Mouse (Mus musculus): ENCODE data around the gene Llgl1. TPM values are rescaled to one million over a fixed set of nuclear protein-coding genes. Genes with fewer than 3 reads are reported as not detected.

Llgl1 gene
- polyA plus RNA-seq, 1 experiment = 17.5 TPM

DNA sequence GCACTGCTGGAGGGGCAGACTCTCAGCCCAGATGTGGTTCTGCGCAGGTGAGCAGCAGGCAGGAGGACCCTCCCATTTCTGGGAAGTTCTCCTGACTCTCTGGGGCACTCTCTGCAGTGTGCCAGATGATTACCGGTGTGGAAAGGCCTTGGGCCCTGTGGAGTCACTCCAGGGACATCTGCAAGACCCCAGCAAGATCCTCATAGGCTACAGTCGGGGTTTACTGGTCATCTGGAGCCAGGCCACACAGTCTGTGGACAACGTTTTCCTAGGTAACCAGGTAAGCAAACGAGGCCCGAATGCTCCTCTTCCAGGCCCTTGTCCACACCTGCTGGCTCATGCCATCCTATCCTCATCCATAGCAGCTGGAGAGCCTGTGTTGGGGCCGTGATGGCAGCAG, 6.6 kb downstream of the Llgl1 start:
- H3K27ac ChIP-seq (ENCODE audit: insufficient read depth, low read depth, low read length) = no peak overlapping the region
- TF ChIP-seq CTCF (IDR thresholded peaks at IDR 0.05; ENCODE audit: low read depth, low read length) = no peak
- no peak for TF ChIP-seq POLR2A (IDR thresholded peaks at IDR 0.05; ENCODE audit: borderline replicate concordance, low read depth, low read length)
- H3K4me3 ChIP-seq (ENCODE audit: insufficient read depth, low read length) = no peak overlapping the region
- H3K4me1 ChIP-seq (ENCODE audit: control insufficient read depth, insufficient read depth, low read length) = peaks cover 19% of the 10 kb centered on the region

DNA sequence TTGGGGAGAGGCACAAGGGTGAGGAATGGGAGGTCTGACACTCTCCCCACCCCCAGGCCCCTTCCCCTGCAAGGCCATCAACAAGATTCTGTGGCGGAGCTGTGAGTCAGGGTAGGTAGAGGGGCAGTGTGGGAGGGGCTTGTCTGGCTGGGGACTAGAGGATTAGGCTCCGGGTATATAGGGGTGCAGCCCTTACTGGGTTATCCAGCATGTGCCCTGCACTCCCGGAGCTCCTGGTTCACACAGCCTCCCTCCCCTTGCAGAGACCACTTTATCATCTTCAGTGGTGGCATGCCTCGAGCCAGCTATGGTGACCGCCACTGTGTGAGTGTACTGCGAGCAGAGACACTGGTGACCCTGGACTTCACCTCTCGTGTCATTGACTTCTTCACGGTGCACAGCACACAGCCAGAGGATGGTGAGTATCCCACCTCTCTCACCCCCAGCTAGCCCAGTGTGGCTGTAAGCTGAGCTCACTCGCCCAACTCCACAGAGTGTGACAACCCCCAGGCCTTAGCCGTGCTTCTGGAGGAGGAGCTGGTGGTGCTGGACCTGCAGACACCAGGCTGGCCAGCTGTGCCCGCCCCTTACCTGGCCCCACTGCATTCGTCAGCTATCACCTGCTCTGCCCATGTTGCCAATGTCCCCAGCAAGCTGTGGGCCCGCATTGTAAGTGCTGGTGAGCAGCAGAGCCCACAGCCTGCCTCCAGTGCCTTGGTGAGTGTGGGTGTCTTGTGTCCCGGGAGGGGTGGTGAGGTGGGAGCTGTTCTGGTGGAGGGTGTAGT, 7.4 kb downstream of the Llgl1 start:
- TF ChIP-seq POLR2A (IDR thresholded peaks at IDR 0.05; ENCODE audit: borderline replicate concordance, low read depth, low read length) (no peak), CTCF (IDR thresholded peaks at IDR 0.05; ENCODE audit: low read depth, low read length) (no peak)
- H3K27ac ChIP-seq (ENCODE audit: insufficient read depth, low read depth, low read length) = peak overlapping the region; percentile 11; the same call in 1 of the 2 replicates

DNA sequence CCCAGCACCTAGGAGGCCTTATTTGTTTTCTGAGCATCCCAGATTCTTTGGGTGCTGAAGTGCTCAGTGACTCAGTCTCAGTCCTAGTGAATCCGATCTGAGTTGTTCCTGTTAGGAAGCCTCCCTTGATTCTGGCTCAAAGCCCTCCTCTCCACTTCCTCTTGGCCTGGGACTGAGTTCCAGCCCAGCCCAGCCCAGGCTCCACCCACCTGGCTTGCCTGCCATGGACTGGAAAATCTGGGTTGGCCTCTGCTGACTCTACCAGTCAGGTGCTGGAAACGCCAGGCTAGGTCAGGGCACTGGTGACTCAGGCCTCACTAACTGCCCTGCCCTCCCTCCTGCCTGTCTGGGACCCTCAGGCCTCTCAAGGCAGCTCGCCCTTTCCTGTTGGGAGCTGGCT, 8.1 kb downstream of the Llgl1 start:
- Histone ChIP-seq H3K27ac (ENCODE audit: insufficient read depth, low read depth, low read length) (peak overlapping the region; percentile 23), H3K4me1 (ENCODE audit: control insufficient read depth, insufficient read depth, low read length) (peaks cover 19% of the 10 kb centered on the region), H3K4me3 (ENCODE audit: insufficient read depth, low read length) (no peak overlapping the region)
- TF ChIP-seq CTCF (IDR thresholded peaks at IDR 0.05; ENCODE audit: low read depth, low read length) (no peak), POLR2A (IDR thresholded peaks at IDR 0.05; ENCODE audit: borderline replicate concordance, low read depth, low read length) (no peak)

More for the DNA sequence above, 7.4 kb downstream of the Llgl1 start:
- no peak overlapping the region for H3K4me3 ChIP-seq (ENCODE audit: insufficient read depth, low read length)
- H3K4me1 ChIP-seq (ENCODE audit: control insufficient read depth, insufficient read depth, low read length) = peaks cover 19% of the 10 kb centered on the region

DNA sequence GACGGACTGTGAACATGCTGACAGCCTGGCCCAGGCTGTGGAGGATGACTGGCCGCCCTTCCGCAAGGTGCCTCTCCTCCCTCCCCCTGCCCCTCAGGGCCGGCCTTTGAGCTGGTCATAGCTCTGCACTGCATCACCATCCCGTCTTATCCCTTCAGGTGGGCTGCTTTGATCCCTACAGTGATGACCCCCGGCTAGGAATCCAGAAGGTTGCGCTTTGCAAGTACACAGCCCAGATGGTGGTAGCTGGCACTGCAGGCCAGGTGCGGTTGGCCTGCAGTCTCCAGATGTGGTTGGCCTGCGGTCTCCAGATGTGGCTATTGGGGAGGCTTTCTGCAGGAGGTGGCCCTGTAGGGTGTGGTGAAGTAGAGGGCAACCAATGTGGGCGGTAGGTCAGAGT, 9.1 kb downstream of the Llgl1 start:
- no peak overlapping the region for H3K4me3 ChIP-seq (ENCODE audit: insufficient read depth, low read length)
- TF ChIP-seq CTCF (IDR thresholded peaks at IDR 0.05; ENCODE audit: low read depth, low read length) (no peak), POLR2A (IDR thresholded peaks at IDR 0.05; ENCODE audit: borderline replicate concordance, low read depth, low read length) (no peak)
- H3K27ac ChIP-seq (ENCODE audit: insufficient read depth, low read depth, low read length) = no peak overlapping the region

DNA sequence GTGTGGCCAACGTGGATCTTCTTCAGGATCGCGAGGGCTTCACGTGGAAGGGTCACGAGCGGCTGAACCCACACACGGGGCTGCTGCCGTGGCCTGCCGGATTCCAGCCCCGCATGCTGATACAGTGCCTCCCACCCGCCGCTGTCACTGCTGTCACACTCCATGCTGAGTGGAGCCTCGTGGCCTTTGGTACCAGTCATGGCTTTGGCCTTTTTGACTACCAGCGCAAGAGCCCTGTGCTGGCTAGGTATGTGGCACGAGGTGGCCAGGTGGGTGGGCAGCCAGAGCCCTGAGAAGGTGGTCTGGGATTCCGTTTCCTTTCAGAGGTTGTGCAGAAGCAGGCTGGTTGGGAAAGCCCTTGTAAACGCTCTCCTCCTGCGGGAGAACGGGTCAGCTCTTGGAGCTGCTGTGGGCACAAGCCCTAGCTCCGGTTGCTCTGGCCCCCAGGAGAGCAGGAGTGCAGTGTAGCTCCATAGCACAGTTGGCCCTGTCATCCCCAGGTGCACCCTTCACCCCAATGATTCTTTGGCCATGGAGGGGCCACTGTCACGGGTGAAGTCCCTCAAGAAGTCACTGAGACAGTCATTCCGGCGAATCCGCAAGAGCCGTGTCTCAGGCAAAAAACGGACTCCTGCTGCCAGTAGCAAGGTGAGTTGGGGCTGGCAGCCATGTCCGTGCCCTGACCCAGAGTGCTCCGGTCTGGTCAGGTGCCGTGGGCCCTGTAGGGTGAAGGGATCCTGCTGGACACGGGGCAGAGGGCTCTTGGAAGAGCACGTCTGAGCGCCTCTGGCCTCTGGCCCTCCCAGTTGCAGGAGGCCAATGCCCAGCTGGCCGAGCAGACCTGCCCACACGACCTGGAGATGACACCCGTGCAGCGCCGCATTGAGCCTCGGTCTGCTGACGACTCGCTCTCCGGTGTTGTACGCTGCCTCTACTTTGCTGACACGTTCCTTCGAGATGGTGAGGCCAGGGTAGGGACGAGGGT, 10.2 kb downstream of the Llgl1 start:
- TF ChIP-seq POLR2A (IDR thresholded peaks at IDR 0.05; ENCODE audit: borderline replicate concordance, low read depth, low read length) = no peak
- no peak for TF ChIP-seq CTCF (IDR thresholded peaks at IDR 0.05; ENCODE audit: low read depth, low read length)
- Histone ChIP-seq H3K4me1 (ENCODE audit: control insufficient read depth, insufficient read depth, low read length) (peaks cover 14% of the 10 kb centered on the region), H3K4me3 (ENCODE audit: insufficient read depth, low read length) (no peak overlapping the region), H3K27ac (ENCODE audit: insufficient read depth, low read depth, low read length) (no peak overlapping the region)

More for the DNA sequence above, 9.1 kb downstream of the Llgl1 start:
- peaks cover 14% of the 10 kb centered on the region for H3K4me1 ChIP-seq (ENCODE audit: control insufficient read depth, insufficient read depth, low read length)

DNA sequence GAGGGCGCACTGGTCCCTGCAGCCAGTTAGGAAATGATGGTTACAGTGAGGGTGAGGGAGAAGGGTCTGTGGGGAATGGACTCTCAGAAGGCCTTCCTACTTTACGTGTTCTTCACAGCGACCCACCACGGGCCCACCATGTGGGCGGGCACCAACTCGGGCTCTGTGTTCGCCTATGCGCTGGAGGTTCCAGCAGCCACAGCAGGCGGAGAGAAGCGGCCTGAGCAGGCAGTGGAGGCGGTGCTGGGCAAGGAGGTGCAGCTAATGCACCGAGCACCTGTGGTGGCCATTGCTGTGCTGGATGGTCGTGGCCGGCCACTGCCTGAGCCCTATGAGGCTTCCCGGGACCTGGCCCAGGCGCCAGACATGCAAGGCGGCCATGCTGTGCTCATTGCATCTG, 11.7 kb downstream of the Llgl1 start:
- Histone ChIP-seq H3K4me1 (ENCODE audit: control insufficient read depth, insufficient read depth, low read length) (peaks cover 14% of the 10 kb centered on the region), H3K27ac (ENCODE audit: insufficient read depth, low read depth, low read length) (no peak overlapping the region), H3K4me3 (ENCODE audit: insufficient read depth, low read length) (no peak overlapping the region)
- TF ChIP-seq CTCF (IDR thresholded peaks at IDR 0.05; ENCODE audit: low read depth, low read length) (no peak), POLR2A (IDR thresholded peaks at IDR 0.05; ENCODE audit: borderline replicate concordance, low read depth, low read length) (no peak)

DNA sequence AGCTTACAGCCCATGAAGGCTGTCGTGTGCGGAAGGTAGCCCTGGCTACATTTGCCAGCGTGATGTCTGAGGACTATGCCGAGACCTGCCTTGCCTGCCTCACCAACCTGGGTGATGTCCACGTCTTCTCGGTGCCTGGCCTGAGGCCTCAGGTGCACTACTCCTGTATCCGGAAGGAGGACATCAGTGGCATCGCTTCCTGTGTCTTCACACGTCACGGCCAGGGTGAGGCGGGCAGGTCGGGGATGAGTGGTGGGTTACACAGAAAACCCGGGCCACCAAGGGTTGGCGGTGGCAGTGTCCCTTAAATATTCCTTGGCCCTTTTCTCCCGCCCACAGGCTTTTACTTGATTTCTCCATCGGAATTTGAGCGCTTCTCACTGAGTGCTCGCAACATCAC, 12.5 kb downstream of the Llgl1 start:
- TF ChIP-seq POLR2A (IDR thresholded peaks at IDR 0.05; ENCODE audit: borderline replicate concordance, low read depth, low read length) (no peak), CTCF (IDR thresholded peaks at IDR 0.05; ENCODE audit: low read depth, low read length) (no peak)
- peaks cover 11% of the 10 kb centered on the region for H3K4me1 ChIP-seq (ENCODE audit: control insufficient read depth, insufficient read depth, low read length)
- no peak overlapping the region for H3K27ac ChIP-seq (ENCODE audit: insufficient read depth, low read depth, low read length)
- no peak overlapping the region for H3K4me3 ChIP-seq (ENCODE audit: insufficient read depth, low read length)

DNA sequence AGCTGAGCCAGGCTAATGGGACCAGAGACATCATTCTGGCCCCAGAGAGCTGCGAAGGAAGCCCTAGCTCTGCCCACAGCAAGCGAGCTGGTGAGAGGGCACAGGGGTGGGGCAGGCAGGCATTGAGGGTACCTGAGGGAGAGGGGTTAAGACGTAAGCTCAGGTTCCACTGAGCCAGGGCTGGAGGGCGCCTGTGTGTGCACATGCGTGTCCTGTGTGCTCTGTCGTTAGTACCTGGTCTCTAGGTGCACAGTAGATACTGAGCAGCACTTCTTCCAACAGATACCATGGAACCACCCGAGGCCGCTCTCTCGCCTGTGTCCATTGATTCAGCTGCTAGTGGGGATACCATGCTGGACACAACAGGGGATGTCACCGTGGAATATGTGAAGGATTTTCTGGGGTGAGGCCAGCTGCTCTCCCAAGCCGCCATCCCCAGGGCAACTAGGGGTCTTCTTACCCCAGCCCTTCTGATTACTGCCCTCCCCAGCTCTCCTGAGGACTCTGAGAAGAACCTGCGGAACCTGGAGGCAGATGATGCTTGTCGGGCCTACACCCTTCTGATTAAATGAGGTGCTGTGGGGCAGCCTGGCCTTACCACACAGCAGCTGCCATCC, 13.2 kb downstream of the Llgl1 start:
- no peak overlapping the region for H3K4me3 ChIP-seq (ENCODE audit: insufficient read depth, low read length)
- peaks cover 6% of the 10 kb centered on the region for H3K4me1 ChIP-seq (ENCODE audit: control insufficient read depth, insufficient read depth, low read length)
- TF ChIP-seq POLR2A (IDR thresholded peaks at IDR 0.05; ENCODE audit: borderline replicate concordance, low read depth, low read length) = no peak
- no peak for TF ChIP-seq CTCF (IDR thresholded peaks at IDR 0.05; ENCODE audit: low read depth, low read length)
- no peak overlapping the region for H3K27ac ChIP-seq (ENCODE audit: insufficient read depth, low read depth, low read length)

DNA sequence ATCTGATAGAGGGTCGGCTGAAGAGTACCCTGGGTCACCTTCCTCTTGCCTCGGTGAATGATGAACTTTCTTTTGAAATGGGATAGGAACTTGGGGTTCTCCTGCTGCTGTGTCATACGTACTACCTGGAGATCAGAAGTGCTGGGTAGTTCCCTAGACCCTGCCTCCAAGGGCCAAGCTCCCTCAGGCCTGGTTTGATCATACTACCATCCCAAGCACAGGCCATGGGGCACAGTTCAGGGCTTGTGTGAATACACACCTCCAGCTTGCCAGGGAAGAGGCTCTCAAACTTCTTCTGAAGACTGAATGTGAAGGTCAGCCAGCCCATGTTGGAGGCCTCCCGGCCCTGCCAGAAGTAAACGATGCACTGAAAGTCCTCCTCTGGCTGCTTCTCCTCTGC, 16.3 kb downstream of the Llgl1 start:
- TF ChIP-seq POLR2A (IDR thresholded peaks at IDR 0.05; ENCODE audit: borderline replicate concordance, low read depth, low read length) (no peak), CTCF (IDR thresholded peaks at IDR 0.05; ENCODE audit: low read depth, low read length) (no peak)
- Histone ChIP-seq H3K4me1 (ENCODE audit: control insufficient read depth, insufficient read depth, low read length) (no peaks in the 10 kb centered on the region), H3K27ac (ENCODE audit: insufficient read depth, low read depth, low read length) (no peak overlapping the region), H3K4me3 (ENCODE audit: insufficient read depth, low read length) (no peak overlapping the region)
